Mouse (Mus musculus) heart, postnatal 0 days (tissue): ENCODE results near the gene Cd63.

Experiments used
- CTCF ChIP-seq: IDR thresholded peaks from 2 replicates; pipeline ENCODE4 v1.5.1; 2016; ENCODE audit warnings: antibody characterized with exemption, control low read depth, low read depth
- EP300 ChIP-seq: IDR thresholded peaks from 2 replicates; pipeline ENCODE4 v1.6.1; 2016; ENCODE audit warnings: antibody characterized with exemption, low read depth

GRCm38 (mm10) chr10:128950208-128950887 is 49.6 kb downstream of the Cd63 start:
- no peak for TF ChIP-seq CTCF
- TF ChIP-seq EP300 = no peak
